Mouse (Mus musculus) stomach, embryonic 14.5 days (tissue): ENCODE results near the gene Rpf2. TPM values are rescaled to one million over a fixed set of nuclear protein-coding genes. Genes with fewer than 3 reads are reported as not detected.

Source experiments
- ATAC-seq: fragments of 200-750 bp; cut with Nextera tagmentation; 2 replicates; pipeline ENCODE4 v1.8.0; 2017; ENCODE audit warnings: low read depth, moderate TSS enrichment; ENCODE audit not compliant: insufficient number of reproducible peaks, insufficient read depth, low FRiP score
- H3K27ac ChIP-seq: fragments of 300-500 bp; sonication (generic); 2 replicates; pipeline ENCODE4 v1.5.1; 2014; ENCODE audit warnings: mild to moderate bottlenecking, low read length, moderate library complexity, mixed read lengths
- H3K27me3 ChIP-seq: fragments of 300-500 bp; sonication (generic); 2 replicates; pipeline ENCODE4 v1.6.1; 2014; ENCODE audit warnings: low read length, control low read depth, mixed read lengths; ENCODE audit not compliant: control insufficient read depth, insufficient read depth
- H3K36me3 ChIP-seq: fragments of 300-500 bp; sonication (generic); 2 replicates; pipeline ENCODE4 v1.6.1; 2014; ENCODE audit warnings: mild to moderate bottlenecking, control low read depth, low read length, moderate library complexity, mixed read lengths; ENCODE audit not compliant: control insufficient read depth, insufficient read depth
- H3K4me1 ChIP-seq: fragments of 300-500 bp; sonication (generic); 2 replicates; pipeline ENCODE4 v1.6.1; 2014; ENCODE audit warnings: low read length, control low read depth, mixed read lengths; ENCODE audit not compliant: control insufficient read depth, insufficient read depth
- H3K4me2 ChIP-seq: fragments of 300-500 bp; sonication (generic); replicated peaks from 2 replicates; pipeline ENCODE4 v1.6.1; 2014; ENCODE audit warnings: low read depth, low read length, control low read depth
- H3K4me3 ChIP-seq: fragments of 300-500 bp; sonication (generic); 2 replicates; pipeline ENCODE4 v1.5.1; 2014; ENCODE audit warnings: low read depth, low read length, control low read depth
- H3K9ac ChIP-seq: fragments of 300-500 bp; sonication (generic); replicated peaks from 2 replicates; pipeline ENCODE4 v1.6.1; 2014; ENCODE audit warnings: low read depth, mild to moderate bottlenecking, control low read depth, low read length, moderate library complexity, mixed read lengths
- H3K9me3 ChIP-seq: fragments of 300-500 bp; sonication (generic); 2 replicates; pipeline ENCODE4 v1.6.1; 2016; ENCODE audit warnings: low read depth, low read length, control low read depth; ENCODE audit not compliant: control insufficient read depth
- WGBS: fragments of 180-500 bp; shearing (Covaris S2); extraction: QIAGEN DNeasy Blood & Tissue Kit; methylation state at CpG from one replicate; pipeline ENCODE4 v1.1.7; 2014; 5-methylcytosine and 5-hydroxymethylcytosine counted together
- polyA plus RNA-seq: library from polyadenylated mRNA; unstranded; fragments of >200 nt; fragmentation: Nextera tagmentation; extraction: Ambion mirVana; gene quantifications from 2 replicates; pipeline ENCODE4 v1.2.1, GENCODE M21; 2014

The Rpf2 gene
- polyA plus RNA-seq, 1 experiment from 2014 or later, result 54.3 TPM

DNA sequence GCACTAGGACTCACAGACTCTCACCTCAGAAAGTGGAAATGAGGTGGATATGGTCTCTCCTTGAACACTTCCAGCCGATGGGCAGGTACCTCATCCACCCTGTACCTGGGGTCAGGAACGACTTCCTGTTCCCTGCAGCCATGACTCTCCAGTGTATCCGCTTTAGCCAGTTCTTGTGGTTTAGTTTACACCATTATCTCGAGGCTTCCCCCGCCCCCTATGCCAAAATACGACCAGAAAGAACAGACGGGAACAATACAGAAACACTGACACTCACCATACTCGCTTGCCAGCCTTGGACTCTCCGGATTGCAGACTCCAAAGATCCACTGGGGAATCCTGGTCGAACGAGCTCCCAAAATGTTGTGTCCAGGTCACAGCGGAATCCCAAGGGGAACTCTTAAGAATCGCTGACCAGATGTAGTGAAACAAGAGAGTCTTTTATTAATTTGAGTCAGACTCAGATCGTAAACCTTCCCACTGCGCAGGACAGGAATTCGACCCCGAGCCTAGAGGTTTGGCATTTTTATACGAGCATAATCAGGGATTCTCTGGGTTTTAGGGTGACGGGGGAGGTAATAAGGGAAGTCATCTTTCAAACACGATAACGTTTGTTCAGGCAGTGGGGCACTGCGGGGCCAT lies 55.4 kb downstream of the Rpf2 start:
- peak overlapping the region; percentile 41 for H3K4me2 ChIP-seq
- no peaks in the 10 kb centered on the region for H3K36me3 ChIP-seq
- H3K4me3 ChIP-seq, result peak overlapping the region; percentile 11; the same call in 1 of the 2 replicates
- H3K4me1 ChIP-seq, result no peaks in the 10 kb centered on the region
- H3K9me3 ChIP-seq, result no peaks in the 10 kb centered on the region
- H3K27me3 ChIP-seq, result no peaks in the 10 kb centered on the region
- WGBS, result 35% methylated on average over 22 of the region's 22 CpGs
- no peak for ATAC-seq
- no peak overlapping the region for H3K27ac ChIP-seq
- H3K9ac ChIP-seq, result no peak overlapping the region

DNA sequence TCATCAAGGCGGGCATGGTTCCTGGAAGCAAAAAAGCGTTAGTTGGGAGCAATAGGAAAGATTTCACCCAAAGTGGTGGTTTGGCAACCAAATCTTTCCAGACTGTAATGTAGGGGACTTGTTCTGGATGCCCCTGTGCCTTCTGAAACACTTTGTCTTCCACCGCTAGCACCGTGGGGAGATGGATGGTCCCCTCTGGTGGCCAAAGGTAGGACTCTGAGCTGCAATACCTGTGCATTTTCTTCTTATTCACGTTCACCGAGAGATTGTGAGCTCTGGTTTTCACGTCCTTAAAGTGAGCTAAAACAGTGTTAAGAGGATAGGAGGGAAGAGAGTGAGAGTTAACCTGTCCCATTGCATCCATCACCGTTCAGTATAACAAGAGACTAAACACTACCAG lies 56.0 kb downstream of the Rpf2 start:
- Histone ChIP-seq H3K27me3 (no peaks in the 10 kb centered on the region), H3K9me3 (no peaks in the 10 kb centered on the region), H3K4me2 (no peak overlapping the region), H3K27ac (no peak overlapping the region), H3K36me3 (no peaks in the 10 kb centered on the region), H3K4me3 (no peak overlapping the region), H3K9ac (no peak overlapping the region), H3K4me1 (no peaks in the 10 kb centered on the region)
- 79% methylated on average over 8 of the region's 8 CpGs for WGBS
- no peak for ATAC-seq

DNA sequence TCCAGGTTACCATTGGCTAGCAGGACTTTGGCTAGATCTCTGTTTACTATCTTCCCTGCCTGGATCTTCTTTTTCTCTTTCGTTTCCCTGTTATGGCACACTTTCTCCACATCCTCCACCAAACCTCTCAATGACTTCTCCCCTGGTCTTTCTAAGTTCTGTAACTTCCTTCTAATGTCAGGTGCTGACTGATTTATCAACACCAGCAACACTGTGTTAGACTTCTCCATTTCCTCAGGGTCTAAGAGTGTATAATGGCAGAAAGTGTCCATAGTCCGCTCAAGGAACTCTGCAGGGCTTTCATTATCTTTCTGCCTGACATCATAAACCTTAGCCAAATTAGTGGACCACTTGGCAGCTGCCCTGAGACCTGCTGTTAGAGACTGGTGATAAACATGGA lies 57.1 kb downstream of the Rpf2 start:
- no peak for ATAC-seq
- H3K9ac ChIP-seq, result no peak overlapping the region
- WGBS, result 93% methylated on average over 2 of the region's 2 CpGs

DNA sequence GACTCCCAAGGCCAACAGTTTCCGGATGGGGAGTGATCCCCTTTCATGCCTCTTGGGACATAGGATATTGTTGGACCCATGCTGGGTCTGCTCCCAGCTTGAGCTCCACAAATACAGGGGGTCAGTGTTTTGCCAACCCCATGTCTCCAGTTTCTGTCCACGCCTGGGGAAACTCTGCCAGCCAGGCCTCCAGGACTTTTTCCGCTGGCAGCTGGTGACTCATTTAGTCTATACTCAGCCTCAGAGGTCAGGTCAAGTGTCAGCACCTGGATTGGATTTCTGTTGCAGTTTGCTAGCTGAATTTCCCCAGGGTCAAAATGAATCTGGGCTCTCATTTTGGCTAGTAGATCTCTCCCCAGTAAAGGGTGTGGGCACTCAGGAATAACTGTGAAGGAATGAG lies 58.0 kb downstream of the Rpf2 start:
- H3K4me1 ChIP-seq, result no peaks in the 10 kb centered on the region
- no peak overlapping the region for H3K27ac ChIP-seq
- no peak overlapping the region for H3K4me3 ChIP-seq
- H3K9me3 ChIP-seq, result no peaks in the 10 kb centered on the region
- no peak overlapping the region for H3K4me2 ChIP-seq
- 78% methylated on average over 3 of the region's 3 CpGs for WGBS
- no peaks in the 10 kb centered on the region for H3K36me3 ChIP-seq
- H3K9ac ChIP-seq, result no peak overlapping the region
- no peak for ATAC-seq
- H3K27me3 ChIP-seq, result no peaks in the 10 kb centered on the region

More for the DNA sequence above, 57.1 kb downstream of the Rpf2 start:
- H3K36me3 ChIP-seq, result no peaks in the 10 kb centered on the region
- no peak overlapping the region for H3K27ac ChIP-seq
- H3K9me3 ChIP-seq, result no peaks in the 10 kb centered on the region
- no peaks in the 10 kb centered on the region for H3K4me1 ChIP-seq
- no peaks in the 10 kb centered on the region for H3K27me3 ChIP-seq
- no peak overlapping the region for H3K4me2 ChIP-seq
- H3K4me3 ChIP-seq, result no peak overlapping the region

DNA sequence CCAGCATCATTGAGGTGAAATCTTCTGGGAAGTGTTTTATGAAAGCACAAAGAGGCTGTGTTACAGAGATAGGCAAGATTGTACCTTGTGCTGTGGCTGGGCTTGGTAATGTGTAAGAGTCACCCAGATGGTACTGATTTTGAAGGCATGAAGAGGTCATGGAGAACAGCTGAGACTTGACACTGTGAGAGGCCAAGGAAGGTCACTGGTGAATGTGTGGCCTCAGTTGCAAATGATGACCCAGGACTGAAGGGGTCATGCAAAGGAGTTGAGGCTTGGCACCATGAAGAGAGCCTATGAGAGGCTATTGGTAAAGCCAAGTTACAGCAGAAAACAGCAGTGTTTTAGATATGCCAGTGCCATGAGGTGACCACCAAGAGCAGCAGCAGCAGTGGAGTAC lies 60.9 kb downstream of the Rpf2 start:
- no peaks in the 10 kb centered on the region for H3K36me3 ChIP-seq
- H3K9me3 ChIP-seq, result no peaks in the 10 kb centered on the region
- H3K27me3 ChIP-seq, result no peaks in the 10 kb centered on the region
- ATAC-seq, result no peak
- no peaks in the 10 kb centered on the region for H3K4me1 ChIP-seq
- no peak overlapping the region for H3K4me2 ChIP-seq
- no peak overlapping the region for H3K27ac ChIP-seq
- no peak overlapping the region for H3K9ac ChIP-seq
- no peak overlapping the region for H3K4me3 ChIP-seq

DNA sequence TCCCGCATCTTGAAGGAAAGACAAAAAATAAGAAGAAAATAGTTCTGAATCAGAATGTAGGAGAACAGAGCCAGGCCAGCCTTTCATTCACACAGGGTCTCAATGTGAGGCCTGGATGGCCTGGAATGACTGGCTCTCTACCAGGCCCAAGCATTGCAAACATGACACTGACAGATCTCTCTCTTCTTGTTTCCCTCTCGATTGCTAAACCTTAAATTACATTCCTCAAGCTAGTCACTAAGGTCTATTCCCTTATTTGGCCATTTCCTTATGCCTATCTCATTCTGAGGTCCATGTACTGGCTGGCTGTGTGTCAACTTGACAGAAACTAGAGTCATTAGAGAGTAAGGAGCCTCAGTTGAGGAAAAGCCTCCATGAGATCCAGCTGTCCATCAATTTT lies 66.8 kb downstream of the Rpf2 start:
- Histone ChIP-seq H3K4me1 (no peaks in the 10 kb centered on the region), H3K9me3 (no peaks in the 10 kb centered on the region), H3K27me3 (no peaks in the 10 kb centered on the region), H3K9ac (no peak overlapping the region), H3K4me2 (no peak overlapping the region), H3K4me3 (no peak overlapping the region), H3K27ac (no peak overlapping the region), H3K36me3 (no peaks in the 10 kb centered on the region)
- WGBS, result 53% methylated on average over 2 of the region's 2 CpGs
- no peak for ATAC-seq

DNA sequence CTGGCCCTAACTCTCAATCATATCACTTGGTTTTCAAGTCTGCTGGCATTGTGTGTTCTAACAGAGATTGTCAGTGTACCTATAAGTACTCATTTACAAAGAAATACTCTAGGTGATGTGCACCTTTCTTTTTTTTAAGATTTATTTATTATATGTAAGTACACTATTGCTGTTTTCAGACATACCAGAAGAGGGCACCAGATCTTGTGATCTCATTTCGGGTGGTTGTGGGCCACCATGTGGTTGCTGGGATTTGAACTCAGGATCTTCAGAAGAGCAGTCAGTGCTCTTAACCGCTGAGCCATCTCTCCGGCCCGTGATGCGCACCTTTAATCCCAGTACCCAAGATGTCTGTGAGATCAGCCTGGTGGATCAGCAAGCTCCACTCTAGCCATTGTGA lies 67.7 kb downstream of the Rpf2 start:
- ATAC-seq, result no peak
- H3K27me3 ChIP-seq, result no peaks in the 10 kb centered on the region
- no peaks in the 10 kb centered on the region for H3K36me3 ChIP-seq
- no peak overlapping the region for H3K27ac ChIP-seq
- no peaks in the 10 kb centered on the region for H3K4me1 ChIP-seq
- no peak overlapping the region for H3K4me2 ChIP-seq
- 96% methylated on average over 5 of the region's 5 CpGs for WGBS
- no peaks in the 10 kb centered on the region for H3K9me3 ChIP-seq
- H3K9ac ChIP-seq, result no peak overlapping the region
- H3K4me3 ChIP-seq, result no peak overlapping the region

DNA sequence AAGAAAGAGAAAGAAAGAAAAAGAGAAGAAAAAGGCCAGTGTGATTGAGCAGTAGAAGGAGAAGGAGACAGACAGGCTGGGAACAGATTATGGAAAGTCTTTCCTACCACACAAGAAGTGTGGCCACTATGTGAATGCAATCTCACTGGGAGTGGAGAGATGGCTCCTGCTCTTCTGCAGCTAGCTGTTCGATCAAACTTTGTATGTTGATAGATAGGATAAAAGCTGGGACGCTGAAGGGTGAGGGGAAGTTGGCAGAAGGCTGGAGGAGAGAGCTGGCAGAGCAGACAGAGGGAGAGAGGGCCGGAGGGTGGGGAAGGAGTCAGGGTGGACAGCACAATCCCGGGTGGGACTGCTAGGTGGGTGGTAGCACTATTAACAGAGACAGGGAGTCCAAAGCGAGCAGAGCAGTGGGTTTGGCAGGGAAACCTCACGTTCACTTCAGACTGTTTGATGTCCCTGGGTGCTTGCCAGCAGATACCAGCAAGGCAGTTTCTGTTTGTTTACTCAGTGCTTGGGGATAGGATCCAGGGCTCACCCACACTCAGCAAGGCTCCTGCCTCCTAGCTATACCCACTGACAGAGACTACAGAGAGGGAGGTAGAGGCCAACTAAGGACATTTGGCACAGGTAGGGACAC lies 69.4 kb downstream of the Rpf2 start:
- no peaks in the 10 kb centered on the region for H3K9me3 ChIP-seq
- H3K9ac ChIP-seq, result no peak overlapping the region
- H3K36me3 ChIP-seq, result no peaks in the 10 kb centered on the region
- no peak overlapping the region for H3K4me3 ChIP-seq
- H3K27me3 ChIP-seq, result no peaks in the 10 kb centered on the region
- H3K4me2 ChIP-seq, result no peak overlapping the region
- H3K4me1 ChIP-seq, result no peaks in the 10 kb centered on the region
- 35% methylated on average over 6 of the region's 6 CpGs for WGBS
- H3K27ac ChIP-seq, result no peak overlapping the region
- peak; percentile 28; the same call in 1 of the 2 replicates for ATAC-seq
